Mouse (Mus musculus) ES-Bruce4 (cell line): Measurements from ENCODE around the gene Camk2d. TPM values are rescaled to one million over a fixed set of nuclear protein-coding genes. Genes with fewer than 3 reads are reported as not detected.

Experiments
- H3K27ac ChIP-seq: 2 replicates; pipeline ENCODE4 v1.5.1; 2012; ENCODE audit warnings: low read length, inconsistent platforms; ENCODE audit not compliant: insufficient read depth
- H3K27me3 ChIP-seq: 2 replicates; pipeline ENCODE4 v1.6.1; 2012; ENCODE audit warnings: mild to moderate bottlenecking, low read length, inconsistent platforms; ENCODE audit not compliant: control insufficient read depth, poor library complexity, insufficient read depth, severe bottlenecking
- H3K36me3 ChIP-seq: 2 replicates; pipeline ENCODE4 v1.6.1; 2012; ENCODE audit warnings: inconsistent platforms, mild to moderate bottlenecking, low read length, moderate library complexity; ENCODE audit not compliant: control insufficient read depth, poor library complexity, insufficient read depth, severe bottlenecking
- H3K4me1 ChIP-seq: one replicate; pipeline ENCODE4 v1.8.1; 2011; ENCODE audit warnings: low read length; ENCODE audit not compliant: control insufficient read depth, insufficient read depth
- H3K4me3 ChIP-seq: 2 replicates; pipeline ENCODE4 v1.5.1; 2011; ENCODE audit warnings: low read depth, mild to moderate bottlenecking, low read length
- H3K9ac ChIP-seq: 2 replicates; pipeline ENCODE4 v1.6.1; 2012; ENCODE audit warnings: low read depth, mild to moderate bottlenecking, inconsistent platforms; ENCODE audit not compliant: poor library complexity, severe bottlenecking
- H3K9me3 ChIP-seq: replicated peaks from 2 replicates; pipeline ENCODE4 v1.6.1; 2012; ENCODE audit warnings: mild to moderate bottlenecking, low read length, inconsistent platforms; ENCODE audit not compliant: control insufficient read depth, poor library complexity, insufficient read depth, severe bottlenecking
- CTCF ChIP-seq: IDR thresholded peaks from one replicate; pipeline ENCODE4 v1.8.1; 2011; ENCODE audit warnings: low read depth, low read length
- EP300 ChIP-seq: IDR thresholded peaks from 2 replicates; pipeline ENCODE4 v1.6.1; 2011; ENCODE audit warnings: low read depth, low read length; ENCODE audit not compliant: insufficient read depth
- POLR2A ChIP-seq: IDR thresholded peaks from one replicate; pipeline ENCODE4 v1.8.1; 2011; ENCODE audit warnings: low read length; ENCODE audit not compliant: insufficient read depth
- polyA plus RNA-seq: library from polyadenylated mRNA; stranded (reverse); fragments of >200 nt; gene quantifications from 2 replicates; pipeline ENCODE4 v1.2.4, GENCODE M21; 2011; ENCODE audit warnings: low read depth; ENCODE audit not compliant: missing spikeins, insufficient read depth, insufficient read length

The Camk2d gene
- polyA plus RNA-seq, 1 experiment, result 32.9 TPM

DNA sequence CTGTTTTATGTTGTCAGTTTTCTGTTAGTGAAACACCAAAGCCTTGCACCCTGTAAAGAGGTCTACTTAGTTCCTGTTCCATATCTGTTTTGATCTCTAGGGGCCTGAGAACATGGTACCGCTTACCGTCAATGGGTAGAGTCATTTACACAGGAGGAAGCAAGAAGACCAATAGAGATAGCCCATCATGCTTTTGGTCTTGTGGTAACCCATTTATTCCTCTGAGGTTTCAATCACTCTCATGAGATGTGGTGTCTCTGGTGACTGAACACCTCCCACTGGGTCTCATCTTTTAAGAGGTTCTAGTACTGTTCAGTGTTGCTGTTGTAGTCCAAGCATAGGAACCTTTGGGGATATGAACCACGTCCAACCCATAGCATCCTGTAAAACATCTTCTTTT is 65.8 kb downstream of the Camk2d start:
- TF ChIP-seq CTCF (no peak), POLR2A (no peak), EP300 (no peak)
- Histone ChIP-seq H3K27ac (no peak overlapping the region), H3K27me3 (no peaks in the 10 kb centered on the region), H3K9me3 (no peaks in the 10 kb centered on the region), H3K9ac (no peak overlapping the region), H3K36me3 (no peaks in the 10 kb centered on the region), H3K4me3 (no peak overlapping the region), H3K4me1 (no peaks in the 10 kb centered on the region)

DNA sequence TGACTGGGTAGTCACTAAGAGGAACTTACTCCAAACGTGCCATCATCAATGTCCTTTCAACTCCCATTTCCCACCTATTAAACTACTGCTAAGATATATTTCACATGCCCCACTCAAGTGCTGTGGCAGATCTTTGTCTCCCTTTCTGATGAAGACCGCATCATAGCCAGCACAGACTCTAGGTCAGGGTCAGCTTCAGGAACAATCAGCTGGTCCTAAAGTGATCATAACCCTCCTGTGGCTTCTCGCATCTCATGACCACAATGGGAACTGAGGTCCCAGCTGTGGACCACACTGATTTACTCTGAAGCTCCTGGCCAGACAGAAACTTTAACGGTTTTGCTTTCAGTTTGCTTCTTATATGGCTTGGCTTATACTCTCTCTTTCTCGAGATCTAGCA is 67.3 kb downstream of the Camk2d start:
- Histone ChIP-seq H3K9ac (no peak overlapping the region), H3K27ac (no peak overlapping the region), H3K9me3 (no peaks in the 10 kb centered on the region), H3K27me3 (no peaks in the 10 kb centered on the region), H3K36me3 (no peaks in the 10 kb centered on the region), H3K4me1 (no peaks in the 10 kb centered on the region), H3K4me3 (no peak overlapping the region)
- TF ChIP-seq POLR2A, result no peak
- no peak for TF ChIP-seq CTCF

DNA sequence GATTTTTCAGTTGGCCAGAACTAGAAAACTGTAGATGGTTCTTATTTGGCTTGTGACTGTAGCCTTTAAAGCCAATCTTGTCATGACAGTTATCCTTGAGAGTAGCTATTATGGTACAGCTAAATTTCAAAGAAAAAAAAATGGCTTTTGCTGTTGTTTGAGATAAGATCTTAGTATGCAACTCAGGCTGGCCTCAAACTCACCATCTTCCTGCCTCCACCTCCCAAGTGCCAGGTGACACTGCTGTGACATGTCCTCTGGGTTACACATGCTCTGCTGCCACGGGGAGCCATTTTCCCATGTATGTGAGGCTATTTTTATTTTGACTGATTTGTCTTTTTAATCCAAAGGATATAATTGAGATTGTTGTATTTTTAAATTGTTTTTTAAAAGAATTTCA is 69.8 kb downstream of the Camk2d start:
- H3K36me3 ChIP-seq, result no peaks in the 10 kb centered on the region
- H3K4me1 ChIP-seq, result no peaks in the 10 kb centered on the region
- no peaks in the 10 kb centered on the region for H3K27me3 ChIP-seq
- no peak overlapping the region for H3K4me3 ChIP-seq
- H3K9ac ChIP-seq, result no peak overlapping the region
- H3K9me3 ChIP-seq, result no peaks in the 10 kb centered on the region
- H3K27ac ChIP-seq, result no peak overlapping the region
- TF ChIP-seq EP300 (no peak), CTCF (no peak), POLR2A (no peak)

DNA sequence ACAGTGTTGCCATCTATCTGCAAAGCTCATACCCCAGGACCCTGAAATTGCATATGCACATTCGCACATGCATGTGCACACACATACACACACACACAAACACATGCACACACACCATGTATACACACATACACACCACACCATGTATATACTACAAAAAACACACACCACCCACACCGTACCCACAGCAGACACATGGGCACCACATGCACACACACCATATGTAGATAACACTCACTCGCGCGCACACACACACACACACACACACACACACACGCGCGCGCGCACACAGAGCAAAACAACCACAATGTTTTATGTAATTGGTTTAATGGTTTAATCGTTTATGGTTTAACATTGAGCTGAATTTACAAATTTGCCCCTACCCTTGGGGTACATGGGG is 70.9 kb downstream of the Camk2d start:
- Histone ChIP-seq H3K27ac (no peak overlapping the region), H3K4me3 (no peak overlapping the region), H3K4me1 (no peaks in the 10 kb centered on the region), H3K9ac (no peak overlapping the region), H3K9me3 (no peaks in the 10 kb centered on the region), H3K27me3 (no peaks in the 10 kb centered on the region), H3K36me3 (no peaks in the 10 kb centered on the region)
- TF ChIP-seq CTCF (no peak), POLR2A (no peak), EP300 (no peak)

DNA sequence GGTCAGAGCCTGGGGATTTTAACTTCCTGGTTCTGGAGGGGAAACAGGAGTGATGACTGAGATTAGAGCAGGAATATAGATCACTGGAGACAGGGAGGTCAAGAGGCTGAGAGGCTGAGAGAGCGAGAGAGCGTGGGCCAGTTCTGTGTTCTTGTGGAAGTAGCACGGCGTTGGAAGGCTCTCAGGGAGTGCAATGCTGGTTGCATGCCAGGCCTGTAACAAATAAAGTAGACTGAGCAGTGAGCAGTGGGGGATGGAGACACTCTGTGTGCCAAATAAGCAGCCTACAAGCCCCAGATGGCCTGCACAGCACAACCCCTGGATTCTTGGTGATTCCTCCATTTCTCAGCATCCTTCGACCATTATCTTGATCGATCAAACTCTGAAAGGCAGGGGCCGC is 71.3 kb downstream of the Camk2d start:
- TF ChIP-seq POLR2A (no peak), EP300 (no peak), CTCF (no peak)
- no peaks in the 10 kb centered on the region for H3K9me3 ChIP-seq
- H3K4me3 ChIP-seq, result no peak overlapping the region
- no peak overlapping the region for H3K9ac ChIP-seq
- no peaks in the 10 kb centered on the region for H3K27me3 ChIP-seq
- no peaks in the 10 kb centered on the region for H3K36me3 ChIP-seq
- no peaks in the 10 kb centered on the region for H3K4me1 ChIP-seq
- no peak overlapping the region for H3K27ac ChIP-seq

DNA sequence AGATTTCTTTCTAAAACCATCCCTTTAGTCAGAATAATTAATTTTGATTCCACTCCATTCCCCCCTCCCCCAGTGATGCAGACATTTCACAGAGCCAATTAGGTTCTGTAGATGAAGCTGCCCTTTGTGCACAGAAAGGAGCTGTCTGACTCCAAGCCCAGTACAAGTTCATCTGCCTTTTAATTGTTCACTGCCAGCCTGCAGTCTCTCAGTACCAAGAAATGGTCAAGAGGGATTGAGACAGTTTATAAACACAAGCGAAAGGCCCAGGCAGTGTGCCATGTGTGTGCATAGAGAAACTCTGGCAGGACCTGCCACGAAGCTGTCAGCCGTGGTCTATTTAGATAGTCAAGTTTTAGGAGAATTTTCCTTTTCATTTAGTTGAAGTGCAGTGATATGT is 72.0 kb downstream of the Camk2d start:
- no peak overlapping the region for H3K9ac ChIP-seq
- H3K4me3 ChIP-seq, result no peak overlapping the region
- H3K27ac ChIP-seq, result no peak overlapping the region
- no peaks in the 10 kb centered on the region for H3K9me3 ChIP-seq
- no peaks in the 10 kb centered on the region for H3K36me3 ChIP-seq
- H3K27me3 ChIP-seq, result no peaks in the 10 kb centered on the region
- H3K4me1 ChIP-seq, result no peaks in the 10 kb centered on the region
- TF ChIP-seq EP300, result no peak
- TF ChIP-seq CTCF, result no peak
- TF ChIP-seq POLR2A, result no peak

DNA sequence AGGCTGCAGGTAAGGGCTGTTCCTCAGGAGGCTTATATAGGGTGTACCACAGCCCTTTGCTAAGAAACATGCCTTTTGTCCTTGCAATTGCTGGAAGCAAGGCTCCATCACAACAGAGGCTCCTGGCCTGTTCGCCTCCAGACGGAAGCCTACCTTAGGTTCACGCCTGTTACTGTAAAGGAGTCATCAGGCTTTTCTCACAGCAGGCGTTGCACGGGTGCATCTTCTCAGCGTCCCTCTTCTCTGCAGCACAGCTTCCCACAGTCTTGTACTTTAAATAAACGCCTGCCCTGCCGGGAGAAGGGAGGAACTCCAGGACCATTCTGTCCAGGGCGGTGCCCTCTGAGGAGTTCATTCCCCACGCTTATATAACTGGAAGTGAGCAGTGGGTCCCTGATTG is 72.6 kb downstream of the Camk2d start:
- no peak overlapping the region for H3K27ac ChIP-seq
- H3K27me3 ChIP-seq, result no peaks in the 10 kb centered on the region

More for the DNA sequence above, 72.6 kb downstream of the Camk2d start:
- no peaks in the 10 kb centered on the region for H3K9me3 ChIP-seq
- no peak overlapping the region for H3K4me3 ChIP-seq
- TF ChIP-seq POLR2A (no peak), CTCF (no peak), EP300 (no peak)
- H3K36me3 ChIP-seq, result no peaks in the 10 kb centered on the region
- H3K4me1 ChIP-seq, result no peaks in the 10 kb centered on the region
- no peak overlapping the region for H3K9ac ChIP-seq
